23 mouse cellular contexts compared by ENCODE assay signal in genomic region chr14:85012384-85012783, GRCm38 (mm10).
DNase-seq lines count a peak whose midpoint lies in the region; ATAC-seq and TF ChIP-seq lines count a peak whose summit lies in the region.
"Had no signal": no experiment of that assay in that cellular context is flagged by ENCODE, and none has a peak within 500 bp of the region (broad histone marks: within the 10 kb centered on the region; RNA-seq: fewer than 3 reads in every experiment).

No protein-coding gene starts in this region.

- TF ChIP-seq POLR2A in brain, embryonic 14.5 days (IDR thresholded peaks at IDR 0.05; ENCODE audit: borderline replicate concordance, extremely low read depth, insufficient read depth, insufficient read length, poor library complexity, severe bottlenecking): no peak

- no peak overlapping the region for H3K4me2 ChIP-seq in forebrain, embryonic 14.5 days (ENCODE audit: low read length)
- H3K4me2 ChIP-seq in forebrain, embryonic 11.5 days (ENCODE audit: low read depth, low read length, severe bottlenecking): no peak overlapping the region
- H3K4me2 ChIP-seq in forebrain, embryonic 16.5 days (ENCODE audit: low read length): no peak overlapping the region
- H3K4me2 ChIP-seq in forebrain, embryonic 13.5 days: no peak overlapping the region
- H3K4me2 ChIP-seq: embryonic facial prominence, embryonic 13.5 days; embryonic facial prominence, embryonic 15.5 days had no signal

- peak; percentile 50 for DNase-seq in forebrain, embryonic 14.5 days (ENCODE audit: low spot score)
- no peak for DNase-seq in forebrain, embryonic 11.5 days (ENCODE audit: low spot score)
- peak; percentile 4 for DNase-seq in 416B (ENCODE audit: low read depth)
- peak; percentile 55 for DNase-seq in brain, embryonic 14.5 days (ENCODE audit: low read depth)
- no peak for DNase-seq in neural tube, embryonic 10.5 days (ENCODE audit: extremely low spot score, low spot score)
- no peak for DNase-seq in kidney, postnatal 10 days
- DNase-seq: adrenal gland, adult 8-10 months; adrenal gland, postnatal 25 days; cerebellum, adult 11 months; cerebellum, adult 18-20 months; cerebellum, adult 8-10 months; cerebellum, adult 9-11 months; cerebellum, postnatal 14 days; cerebellum, postnatal 36 days; embryo, embryonic 11 days; gastrocnemius, adult 2 months had no signal

- no peak overlapping the region for H3K4me3 ChIP-seq in forebrain, embryonic 14.5 days (ENCODE audit: low read depth, low read length)
- no peak overlapping the region for H3K4me3 ChIP-seq in forebrain, embryonic 11.5 days (ENCODE audit: low read depth, low read length)
- H3K4me3 ChIP-seq in forebrain, embryonic 16.5 days (replicated peaks; ENCODE audit: low read length): no peak overlapping the region
- no peak overlapping the region for H3K4me3 ChIP-seq in forebrain, embryonic 13.5 days
- H3K4me3 ChIP-seq: embryonic facial prominence, embryonic 13.5 days; embryonic facial prominence, embryonic 15.5 days; erythroblast, embryonic 14.5 days; gastrocnemius, adult 2 months had no signal

- no peaks in the 10 kb centered on the region for H3K9me3 ChIP-seq in forebrain, embryonic 14.5 days (replicated peaks; ENCODE audit: control insufficient read depth, low read length)
- no peaks in the 10 kb centered on the region for H3K9me3 ChIP-seq in forebrain, embryonic 11.5 days (ENCODE audit: control insufficient read depth, low read length)
- H3K9me3 ChIP-seq in forebrain, embryonic 16.5 days (ENCODE audit: control insufficient read depth, low read length): no peaks in the 10 kb centered on the region
- no peaks in the 10 kb centered on the region for H3K9me3 ChIP-seq in forebrain, embryonic 13.5 days (replicated peaks)
- H3K9me3 ChIP-seq: embryonic facial prominence, embryonic 13.5 days; embryonic facial prominence, embryonic 15.5 days had no signal

- no peaks in the 10 kb centered on the region for H3K27me3 ChIP-seq in forebrain, embryonic 14.5 days (replicated peaks; ENCODE audit: control insufficient read depth, insufficient read depth, low read length)
- H3K27me3 ChIP-seq in forebrain, embryonic 11.5 days (ENCODE audit: control insufficient read depth, insufficient read depth, low read length): no peaks in the 10 kb centered on the region
- H3K27me3 ChIP-seq in forebrain, embryonic 16.5 days (replicated peaks; ENCODE audit: control insufficient read depth, insufficient read depth, low read length): no peaks in the 10 kb centered on the region
- no peaks in the 10 kb centered on the region for H3K27me3 ChIP-seq in forebrain, embryonic 13.5 days
- H3K27me3 ChIP-seq: embryonic facial prominence, embryonic 13.5 days; embryonic facial prominence, embryonic 15.5 days; Patski had no signal

- no peak overlapping the region for H3K9ac ChIP-seq in forebrain, embryonic 14.5 days (ENCODE audit: low read length)
- H3K9ac ChIP-seq in forebrain, embryonic 11.5 days (ENCODE audit: low read length): no peak overlapping the region
- no peak overlapping the region for H3K9ac ChIP-seq in forebrain, embryonic 16.5 days (replicated peaks; ENCODE audit: low read depth, low read length)
- no peak overlapping the region for H3K9ac ChIP-seq in forebrain, embryonic 13.5 days
- H3K9ac ChIP-seq: embryonic facial prominence, embryonic 13.5 days; embryonic facial prominence, embryonic 15.5 days had no signal

- H3K36me3 ChIP-seq in forebrain, embryonic 14.5 days (ENCODE audit: control insufficient read depth, insufficient read depth, low read length): no peaks in the 10 kb centered on the region
- no peaks in the 10 kb centered on the region for H3K36me3 ChIP-seq in forebrain, embryonic 11.5 days (ENCODE audit: control insufficient read depth, insufficient read depth, low read length)
- H3K36me3 ChIP-seq in forebrain, embryonic 16.5 days (ENCODE audit: control insufficient read depth, insufficient read depth): no peaks in the 10 kb centered on the region
- no peaks in the 10 kb centered on the region for H3K36me3 ChIP-seq in forebrain, embryonic 13.5 days (ENCODE audit: poor library complexity, severe bottlenecking)
- H3K36me3 ChIP-seq: embryonic facial prominence, embryonic 13.5 days; embryonic facial prominence, embryonic 15.5 days had no signal

- ATAC-seq in forebrain, embryonic 14.5 days: 0 out of 2 replicates have a peak, but pooled peaks have one; percentile 50
- no peak for ATAC-seq in forebrain, embryonic 11.5 days (replicated peaks; ENCODE audit: low FRiP score)
- ATAC-seq in forebrain, embryonic 16.5 days: peak; percentile 55; the same call in 1 of the 2 replicates
- ATAC-seq in forebrain, embryonic 13.5 days: no peak
- ATAC-seq: activated CD4-positive, CD25-positive, alpha-beta regulatory T cell, adult 4 months; Patski had no signal

- H3K27ac ChIP-seq in forebrain, embryonic 14.5 days (ENCODE audit: low read depth, low read length): no peak overlapping the region
- no peak overlapping the region for H3K27ac ChIP-seq in forebrain, embryonic 11.5 days (ENCODE audit: low read depth, low read length)
- no peak overlapping the region for H3K27ac ChIP-seq in forebrain, embryonic 16.5 days (ENCODE audit: low read length)
- no peak overlapping the region for H3K27ac ChIP-seq in forebrain, embryonic 13.5 days
- H3K27ac ChIP-seq: embryonic facial prominence, embryonic 13.5 days; embryonic facial prominence, embryonic 15.5 days; gastrocnemius, adult 2 months had no signal

- H3K4me1 ChIP-seq in forebrain, embryonic 14.5 days (ENCODE audit: control insufficient read depth, insufficient read depth, low read length): no peaks in the 10 kb centered on the region
- H3K4me1 ChIP-seq in forebrain, embryonic 11.5 days (replicated peaks; ENCODE audit: control insufficient read depth, insufficient read depth, low read length): no peaks in the 10 kb centered on the region
- H3K4me1 ChIP-seq in forebrain, embryonic 16.5 days (replicated peaks; ENCODE audit: control insufficient read depth, insufficient read depth, low read length): no peaks in the 10 kb centered on the region
- H3K4me1 ChIP-seq in forebrain, embryonic 13.5 days: no peaks in the 10 kb centered on the region
- H3K4me1 ChIP-seq: embryonic facial prominence, embryonic 13.5 days; embryonic facial prominence, embryonic 15.5 days had no signal

- no peak for TF ChIP-seq CTCF in brain, embryonic 14.5 days (IDR thresholded peaks at IDR 0.05; ENCODE audit: borderline replicate concordance, extremely low read depth, insufficient read depth, insufficient read length)

Comparison
In these comparisons a context has a peak if more than half of its experiments do, and no peak if none do; other contexts are left out.
1. ATAC-seq: peak in forebrain, embryonic 14.5 days (single experiment) and forebrain, embryonic 16.5 days (single experiment); none in forebrain, embryonic 11.5 days (single experiment) and forebrain, embryonic 13.5 days (single experiment).
2. DNase-seq: peak in forebrain, embryonic 14.5 days (single experiment), 416B (single experiment) and brain, embryonic 14.5 days (single experiment); none in forebrain, embryonic 11.5 days (single experiment), neural tube, embryonic 10.5 days (single experiment) and kidney, postnatal 10 days (single experiment).